Mouse (Mus musculus) spleen, adult 2 months (tissue): ENCODE results near the gene Rasgef1c.

Experiments
- CTCF ChIP-seq: fragments of 200-500 bp; IDR thresholded peaks from 2 replicates; pipeline ENCODE4 v1.5.1; 2011; ENCODE audit warnings: mild to moderate bottlenecking, inconsistent platforms; ENCODE audit not compliant: insufficient read depth, insufficient read length, insufficient replicate concordance; ENCODE audit errors: extremely low read depth
- POLR2A ChIP-seq: fragments of 200-500 bp; IDR thresholded peaks from 2 replicates; pipeline ENCODE4 v1.6.1; 2011; ENCODE audit warnings: low read depth, low read length, inconsistent platforms

- no peak for TF ChIP-seq CTCF
- no peak for TF ChIP-seq POLR2A
Observed at GRCm38 (mm10) chr11:50018848-50019247, 117.2 kb downstream of the Rasgef1c start.
